Mouse (Mus musculus) v-Abl transformed pro-B cells (cell line): ENCODE measurements around the gene Ppt2.

ENCODE experiments used
- in situ Hi-C, 2 experiments: fragments of 400-800 bp; cut with MboI; formaldehyde crosslinking; loops; one replicate each; pipeline ENCODE4 v1.15.1; 2025; ENCODE audit not compliant: unreplicated experiment in 2 of 2

The Ppt2 gene

GRCm38 (mm10) chr17:34627943-34628643 is at the start of gene Ppt2:
Ppt2 (minus strand) TSS chr17:34628510.
- in situ Hi-C loops = loop anchor here (5.0 to 25.0 kb wide), 2 partner anchors 84 to 309 kb away; partner anchors contain the start of gene Neu1 (in 1 of the 2)

GRCm38 (mm10) chr17:34676671-34677070 is 48.4 kb upstream of the Ppt2 start:
- in situ Hi-C loops = no loop called here

GRCm38 (mm10) chr17:34676093-34676460 is 47.8 kb upstream of the Ppt2 start:
- in situ Hi-C loops = no loop called here

- in situ Hi-C loops = no loop called here
Observed at GRCm38 (mm10) chr17:34675205-34676092, 47.1 kb upstream of the Ppt2 start.

- in situ Hi-C loops = no loop called here
Observed at GRCm38 (mm10) chr17:34674524-34675204, 46.4 kb upstream of the Ppt2 start.

- in situ Hi-C loops = no loop called here
Observed at GRCm38 (mm10) chr17:34673139-34673538, 44.8 kb upstream of the Ppt2 start.

GRCm38 (mm10) chr17:34672246-34672792 is 44.0 kb upstream of the Ppt2 start:
- in situ Hi-C loops = no loop called here

- in situ Hi-C loops = no loop called here
Observed at GRCm38 (mm10) chr17:34671151-34672066, 43.1 kb upstream of the Ppt2 start.

GRCm38 (mm10) chr17:34670235-34670634 is 41.9 kb upstream of the Ppt2 start, which contains the start of gene Tnxb:
Tnxb (plus strand) TSS chr17:34670535.
- in situ Hi-C loops = no loop called here

GRCm38 (mm10) chr17:34664472-34664871 is 36.2 kb upstream of the Ppt2 start:
- in situ Hi-C loops = no loop called here

GRCm38 (mm10) chr17:34663558-34663957 is 35.2 kb upstream of the Ppt2 start:
- in situ Hi-C loops = no loop called here

GRCm38 (mm10) chr17:34662978-34663377 is 34.7 kb upstream of the Ppt2 start:
- in situ Hi-C loops = no loop called here

GRCm38 (mm10) chr17:34662468-34662867 is 34.2 kb upstream of the Ppt2 start:
- in situ Hi-C loops = no loop called here

GRCm38 (mm10) chr17:34661121-34661591 is 32.8 kb upstream of the Ppt2 start:
- in situ Hi-C loops = no loop called here

GRCm38 (mm10) chr17:34660259-34660820 is 32.0 kb upstream of the Ppt2 start:
- in situ Hi-C loops = no loop called here

GRCm38 (mm10) chr17:34659897-34660214 is 31.5 kb upstream of the Ppt2 start:
- in situ Hi-C loops = no loop called here

- in situ Hi-C loops = no loop called here
Observed at GRCm38 (mm10) chr17:34659181-34659896, 31.0 kb upstream of the Ppt2 start.

GRCm38 (mm10) chr17:34658591-34658990 is 30.3 kb upstream of the Ppt2 start:
- in situ Hi-C loops = no loop called here

- in situ Hi-C loops = no loop called here
Observed at GRCm38 (mm10) chr17:34658145-34658544, 29.8 kb upstream of the Ppt2 start.
